Comparison of ENCODE assay signal across 28 mouse cellular contexts in the genomic region with DNA sequence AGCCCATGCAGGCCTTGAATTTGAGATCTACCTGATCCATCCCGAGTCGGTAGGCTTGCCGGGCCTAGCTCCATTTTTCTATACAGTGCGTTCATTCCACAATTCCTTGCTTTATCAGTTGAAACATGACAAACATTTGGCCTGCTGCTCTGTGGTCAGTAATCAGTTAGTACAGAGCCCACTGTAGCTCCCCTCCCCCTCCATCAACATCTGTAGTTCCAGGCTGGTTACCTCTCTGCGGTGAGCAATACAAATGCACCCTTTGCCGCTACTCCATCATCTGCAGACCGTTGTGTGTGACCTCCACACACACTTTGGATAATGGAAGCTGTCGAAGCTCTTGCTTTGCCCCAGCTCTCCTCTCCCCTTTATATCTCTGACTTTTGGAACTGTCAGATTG.
"Had no signal": no experiment of that assay in that cellular context is flagged by ENCODE, and none has a peak within 500 bp of the region (broad histone marks: within the 10 kb centered on the region; RNA-seq: fewer than 3 reads in every experiment).

No protein-coding gene starts in this region.

- DNase-seq: cerebellum, adult 2 months; cerebellum, adult 8-10 months; cerebellum, adult 9-10 months; cerebellum, adult 9-11 months; cerebellum, postnatal 10 days; cerebellum, postnatal 14 days; cerebellum, postnatal 25 days; cerebellum, postnatal 36 days; embryo, embryonic 11 days; forebrain, postnatal 0 days; gastrocnemius, adult 2 months; gastrocnemius, postnatal 10 days; gastrocnemius, postnatal 14 days; gastrocnemius, postnatal 25 days; gastrocnemius, postnatal 36 days; heart, adult 11 months; heart, adult 18-20 months; heart, adult 2 months had no signal

- H3K4me3 ChIP-seq: embryonic facial prominence, embryonic 10.5 days; embryonic facial prominence, embryonic 12.5 days; embryonic facial prominence, embryonic 13.5 days; embryonic facial prominence, embryonic 15.5 days; erythroblast, embryonic 14.5 days; forebrain, embryonic 10.5 days; forebrain, embryonic 12.5 days; forebrain, embryonic 13.5 days; forebrain, embryonic 15.5 days; gastrocnemius, adult 2 months; heart, adult 2 months had no signal

- H3K4me2 ChIP-seq: embryonic facial prominence, embryonic 12.5 days; embryonic facial prominence, embryonic 13.5 days; embryonic facial prominence, embryonic 15.5 days; forebrain, embryonic 12.5 days; forebrain, embryonic 13.5 days; forebrain, embryonic 15.5 days had no signal

- H3K27me3 ChIP-seq: embryonic facial prominence, embryonic 13.5 days; embryonic facial prominence, embryonic 15.5 days; forebrain, embryonic 15.5 days had no signal

- H3K27ac ChIP-seq: embryonic facial prominence, embryonic 10.5 days; embryonic facial prominence, embryonic 12.5 days; embryonic facial prominence, embryonic 13.5 days; embryonic facial prominence, embryonic 15.5 days; forebrain, embryonic 10.5 days; forebrain, embryonic 12.5 days; forebrain, embryonic 13.5 days; forebrain, embryonic 15.5 days; gastrocnemius, adult 2 months; heart, adult 2 months had no signal

- H3K9ac ChIP-seq: embryonic facial prominence, embryonic 12.5 days; embryonic facial prominence, embryonic 13.5 days; embryonic facial prominence, embryonic 15.5 days; forebrain, embryonic 12.5 days; forebrain, embryonic 13.5 days; forebrain, embryonic 15.5 days; forebrain, postnatal 0 days had no signal

- H3K36me3 ChIP-seq: embryonic facial prominence, embryonic 10.5 days; embryonic facial prominence, embryonic 12.5 days; embryonic facial prominence, embryonic 13.5 days; embryonic facial prominence, embryonic 15.5 days; forebrain, embryonic 10.5 days; forebrain, embryonic 12.5 days; forebrain, embryonic 15.5 days had no signal

- ATAC-seq: forebrain, embryonic 13.5 days; forebrain, embryonic 15.5 days; forebrain, embryonic 16.5 days; forebrain, postnatal 0 days had no signal

- H3K9me3 ChIP-seq: embryonic facial prominence, embryonic 12.5 days; embryonic facial prominence, embryonic 15.5 days; forebrain, embryonic 13.5 days; forebrain, embryonic 15.5 days had no signal
